Mouse (Mus musculus) Patski (cell line): ENCODE data around the gene Myzap. TPM values are rescaled to one million over a fixed set of nuclear protein-coding genes. Genes with fewer than 3 reads are reported as not detected.

Experiments
- ATAC-seq: fragments of 100-300 bp; one replicate; pipeline ENCODE4 v1.8.0; 2021
- CTCF ChIA-PET: fragments of 350-600 bp; sonication (Branson Sonifier 250); formaldehyde crosslinking; loops from one replicate; lab custom pipeline; 2022; ENCODE audit warnings: inconsistent platforms; lab: Charles Lee
- POLR2A ChIA-PET: fragments of 350-600 bp; sonication (Branson Sonifier 250); formaldehyde crosslinking; loops from one replicate; lab custom pipeline; 2022; ENCODE audit warnings: antibody characterized with exemption, inconsistent platforms; lab: Charles Lee
- DNase-seq: peaks from one replicate; pipeline ENCODE4 v3.0.0-alpha.2; 2011; ENCODE audit warnings: low read depth, low spot score
- H3K27me3 ChIP-seq: fragments of 371-371 bp; one replicate; pipeline ENCODE4 v1.5.1; 2021
- CTCF ChIP-seq: fragments of 100-300 bp; IDR thresholded peaks from one replicate; pipeline ENCODE4 v1.5.1; 2021
- in situ Hi-C: fragments of 300-500 bp; cut with MboI; formaldehyde crosslinking; loops from 3 replicates; pipeline ENCODE4 v1.11.1; 2018; ENCODE audit warnings: low pct_unique_long_range_greater_than_20kb, mixed read lengths
- polyA plus RNA-seq: library from polyadenylated mRNA; unstranded; gene quantifications from one replicate; pipeline ENCODE4 v1.2.3, GENCODE M21; 2021

Myzap gene
- polyA plus RNA-seq, 1 experiment from 2014 or later, result 0.71 TPM

- CTCF ChIA-PET, result no interaction called here
- DNase-seq, result no peak
- no peak for ATAC-seq
- in situ Hi-C loops, result no loop called here
- no peaks in the 10 kb centered on the region for H3K27me3 ChIP-seq
- TF ChIP-seq CTCF, result no peak
- POLR2A ChIA-PET, result no interaction called here
Measured at GRCm38 (mm10) chr9:71578896-71579564, 13.1 kb downstream of the Myzap start.

DNA sequence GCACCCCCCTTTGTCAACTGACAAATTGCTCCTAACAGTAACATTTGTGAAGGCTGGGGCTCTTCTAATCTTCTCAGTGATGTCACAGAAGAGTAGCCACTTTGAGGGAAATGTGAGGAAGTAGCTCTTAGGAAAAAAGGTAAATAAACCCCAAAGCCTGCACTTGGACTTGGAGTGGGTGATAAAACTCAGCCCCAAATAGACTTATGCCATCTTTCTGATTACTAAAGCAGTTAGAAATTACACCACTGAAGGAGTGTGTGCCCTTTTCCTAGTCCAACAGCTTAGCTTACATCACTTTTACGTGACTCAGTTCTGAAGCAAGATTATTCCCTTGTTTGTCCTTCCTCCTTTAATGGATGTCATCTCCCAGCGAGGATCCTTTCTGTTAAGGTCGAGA, 17.7 kb downstream of the Myzap start:
- POLR2A ChIA-PET, result interaction anchor here (0.7 kb wide), 1 partner anchor 324 kb away, joined by 3 read pairs; no protein-coding TSS in a partner anchor
- in situ Hi-C loops, result no loop called here
- no peak for ATAC-seq
- DNase-seq, result no peak
- H3K27me3 ChIP-seq, result no peaks in the 10 kb centered on the region
- TF ChIP-seq CTCF, result no peak
- CTCF ChIA-PET, result interaction anchor here (1.4 to 1.5 kb wide), 2 partner anchors 11 to 41 kb away, joined by 4 to 6 read pairs; no protein-coding TSS in a partner anchor

DNA sequence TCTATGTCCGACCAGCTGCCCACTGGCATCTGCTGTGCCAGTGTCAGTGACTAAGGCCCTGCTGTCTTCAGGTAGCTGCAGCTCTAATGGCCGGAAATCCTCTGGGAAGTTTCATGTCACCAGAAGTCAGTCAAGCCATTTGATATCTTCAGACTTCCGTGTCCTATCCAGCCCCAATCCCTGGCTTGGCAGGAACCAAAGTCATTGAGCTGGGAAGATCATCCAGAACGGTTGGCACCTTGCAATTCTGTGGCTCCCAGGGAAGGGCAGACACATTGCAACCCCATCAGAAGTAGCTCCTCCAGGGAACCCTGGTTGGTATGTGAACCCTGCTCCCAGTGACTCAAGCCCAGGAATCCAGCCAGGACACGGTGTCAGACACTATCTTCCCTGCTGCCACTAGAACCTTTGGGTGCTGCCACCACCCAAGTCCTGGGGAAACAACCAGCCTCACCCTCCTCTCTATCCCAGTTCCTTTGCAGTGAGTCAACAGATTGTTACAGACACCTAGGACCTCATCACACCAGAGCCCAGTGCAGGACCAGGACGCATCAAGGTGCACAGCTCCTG, 18.3 kb downstream of the Myzap start:
- in situ Hi-C loops, result no loop called here
- ATAC-seq (no peak), DNase-seq (no peak)
- no peak for TF ChIP-seq CTCF
- POLR2A ChIA-PET, result interaction anchor here (0.6 kb wide), 1 partner anchor 294 kb away, joined by 3 read pairs; no protein-coding TSS in a partner anchor
- no peaks in the 10 kb centered on the region for H3K27me3 ChIP-seq
- CTCF ChIA-PET, result interaction anchor here (1.4 to 1.5 kb wide), 2 partner anchors 12 to 42 kb away, joined by 4 to 6 read pairs; no protein-coding TSS in a partner anchor

DNA sequence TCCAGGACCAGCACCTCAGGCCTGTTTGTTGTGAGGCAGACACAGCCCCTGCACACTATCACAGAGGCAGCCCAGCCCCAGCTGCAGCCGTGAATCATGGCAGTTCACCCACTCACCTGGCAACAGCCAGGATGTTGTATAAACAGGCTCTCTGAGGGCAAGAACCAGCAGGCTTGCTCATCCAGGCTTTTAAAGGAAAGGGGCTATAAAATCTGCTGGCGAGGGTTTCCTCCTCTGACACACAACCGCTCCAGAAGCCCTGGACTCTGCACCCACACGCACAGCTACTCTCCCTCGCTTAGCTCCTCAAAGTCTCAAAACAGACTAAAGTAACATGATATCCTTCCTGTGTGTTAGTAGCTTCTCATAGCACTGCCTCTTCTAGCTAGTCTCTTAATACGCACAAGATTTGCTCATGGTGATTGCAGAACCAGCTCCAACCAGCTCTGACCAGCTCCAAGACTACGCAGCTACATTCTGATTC, 21.0 kb downstream of the Myzap start:
- no peaks in the 10 kb centered on the region for H3K27me3 ChIP-seq
- CTCF ChIA-PET, result no interaction called here
- TF ChIP-seq CTCF, result no peak
- ATAC-seq, result no peak
- DNase-seq, result no peak
- POLR2A ChIA-PET, result no interaction called here
- in situ Hi-C loops, result no loop called here

DNA sequence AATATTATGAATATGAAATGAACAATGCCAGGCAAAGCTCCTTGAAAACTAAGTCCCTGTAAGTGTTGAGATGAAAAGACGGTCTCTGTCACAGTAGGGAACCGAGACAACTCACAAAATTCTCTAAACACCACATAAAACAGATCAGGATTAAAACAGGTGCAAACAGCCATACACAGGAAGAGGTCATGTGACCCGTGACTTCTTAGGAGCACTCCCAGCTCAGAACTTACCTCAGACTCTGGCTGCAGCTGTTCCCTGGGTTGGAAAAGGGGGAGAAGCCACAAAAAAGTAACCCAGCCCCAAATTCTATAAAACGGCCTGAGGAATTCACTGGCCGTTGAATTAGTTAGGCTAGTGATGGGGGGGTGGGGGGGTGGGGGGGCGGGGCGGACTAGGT, 22.0 kb downstream of the Myzap start:
- in situ Hi-C loops, result no loop called here
- ChIA-PET POLR2A (no interaction called here), CTCF (interaction anchor here (1.0 kb wide), 2 partner anchors 30 to 53 kb away, joined by 3 read pairs; no protein-coding TSS in a partner anchor)
- TF ChIP-seq CTCF, result no peak
- DNase-seq (no peak), ATAC-seq (no peak)
- H3K27me3 ChIP-seq, result no peaks in the 10 kb centered on the region

DNA sequence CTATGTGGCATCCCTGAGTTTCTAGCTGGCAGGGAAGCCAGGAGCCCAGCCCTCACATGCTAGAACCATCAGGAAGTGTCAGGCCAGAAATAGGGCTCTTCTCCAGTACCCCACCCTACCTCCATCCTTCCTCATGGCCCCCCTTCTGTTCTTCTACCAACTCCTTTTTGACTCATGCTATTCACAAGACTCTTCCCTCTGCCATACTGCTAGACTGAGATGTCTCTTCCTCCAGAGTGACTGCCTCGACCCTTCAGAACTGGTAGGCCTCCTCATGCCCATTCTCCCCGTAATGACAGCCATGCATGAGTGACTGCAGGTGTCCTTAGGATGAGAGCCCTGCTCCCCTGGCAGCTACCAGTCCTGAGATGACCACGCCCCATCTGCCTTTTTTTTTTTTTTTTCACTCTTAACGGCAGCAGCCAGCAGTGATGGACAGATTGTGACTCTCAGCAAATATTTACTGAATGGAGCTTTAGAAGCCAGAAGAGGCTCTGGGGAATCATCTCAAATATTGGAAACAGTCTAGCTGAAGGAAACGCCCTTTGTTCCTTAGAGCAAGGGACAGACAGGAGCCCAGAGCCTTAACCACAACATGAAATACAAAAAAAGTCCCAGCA, 23.7 kb downstream of the Myzap start:
- ChIA-PET CTCF (no interaction called here), POLR2A (no interaction called here)
- no peak for DNase-seq
- in situ Hi-C loops, result no loop called here
- no peak for ATAC-seq
- no peaks in the 10 kb centered on the region for H3K27me3 ChIP-seq
- TF ChIP-seq CTCF, result no peak

DNA sequence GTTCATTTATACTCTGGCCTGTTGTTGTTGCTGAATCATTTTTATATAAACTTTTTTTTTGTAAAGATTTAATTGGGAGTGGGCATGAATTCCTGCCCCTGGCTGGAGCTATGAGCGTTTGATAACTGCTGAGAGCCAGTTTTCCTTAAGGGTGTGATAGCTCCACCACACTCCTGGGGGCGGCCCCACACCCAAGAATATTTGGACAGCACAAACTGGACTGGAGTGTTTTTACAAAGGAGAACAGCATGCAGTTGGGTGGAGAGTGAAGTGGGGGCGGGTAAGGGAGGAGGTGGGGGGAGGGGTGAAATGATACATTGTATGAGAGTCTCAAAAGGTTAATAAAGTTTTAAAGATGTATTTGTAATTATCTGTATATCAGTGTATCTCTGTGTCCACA, 24.8 kb downstream of the Myzap start:
- in situ Hi-C loops, result no loop called here
- no peak for TF ChIP-seq CTCF
- ATAC-seq (no peak), DNase-seq (no peak)
- CTCF ChIA-PET, result interaction anchor here (0.7 kb wide), 1 partner anchor 46 kb away, joined by 3 read pairs; no protein-coding TSS in a partner anchor
- POLR2A ChIA-PET, result no interaction called here
- H3K27me3 ChIP-seq, result no peaks in the 10 kb centered on the region

DNA sequence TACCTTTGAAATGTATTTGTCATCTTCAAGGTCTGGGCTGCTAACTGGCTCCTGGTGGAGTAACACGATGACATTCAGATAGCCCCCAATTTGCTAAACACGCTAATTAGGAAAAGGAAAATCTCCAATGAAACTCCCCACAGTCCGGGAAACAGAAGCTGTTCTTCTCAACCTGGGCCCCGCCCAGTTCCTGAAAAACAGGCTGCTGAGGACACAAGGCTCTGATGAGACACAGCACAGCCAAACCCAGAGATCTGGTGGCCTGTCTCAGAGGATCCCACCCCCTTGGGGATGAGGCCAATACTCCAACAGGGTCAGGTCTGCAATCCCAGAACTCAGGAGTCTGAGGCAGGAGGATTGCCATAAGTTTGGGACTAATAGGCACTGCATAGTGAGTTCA, 25.4 kb downstream of the Myzap start:
- DNase-seq (no peak), ATAC-seq (no peak)
- in situ Hi-C loops, result no loop called here
- TF ChIP-seq CTCF, result no peak
- POLR2A ChIA-PET, result no interaction called here
- CTCF ChIA-PET, result interaction anchor here (0.7 kb wide), 1 partner anchor 47 kb away, joined by 3 read pairs; no protein-coding TSS in a partner anchor
- H3K27me3 ChIP-seq, result no peaks in the 10 kb centered on the region

DNA sequence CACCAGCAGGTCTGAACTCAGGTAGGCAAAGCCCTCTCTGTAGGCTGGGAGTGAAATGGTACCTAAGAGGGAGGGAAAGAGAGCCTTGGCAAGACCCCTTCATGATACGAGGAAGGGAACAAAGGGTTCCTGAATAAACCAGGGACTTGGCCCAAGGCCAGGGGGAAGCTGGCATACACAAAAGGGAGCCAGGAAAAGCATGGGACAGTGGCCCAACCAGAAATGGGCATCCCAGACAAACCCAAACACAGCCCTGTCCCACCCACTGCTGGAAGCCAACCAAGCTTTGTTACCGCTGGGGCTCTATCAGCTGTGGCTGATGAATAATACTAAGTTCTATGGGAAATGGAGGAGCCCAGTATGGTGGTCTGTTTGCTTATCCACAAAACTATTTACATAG, 34.4 kb downstream of the Myzap start:
- CTCF ChIA-PET, result interaction anchor here (1.1 to 1.4 kb wide), 2 partner anchors 24 to 59 kb away, joined by 3 read pairs; no protein-coding TSS in a partner anchor
- POLR2A ChIA-PET, result no interaction called here
- ATAC-seq (no peak), DNase-seq (no peak)
- H3K27me3 ChIP-seq, result no peaks in the 10 kb centered on the region
- in situ Hi-C loops, result no loop called here
- no peak for TF ChIP-seq CTCF

- ATAC-seq, result no peak
- peak; percentile 20 for TF ChIP-seq CTCF
- no peak for DNase-seq
- H3K27me3 ChIP-seq, result no peaks in the 10 kb centered on the region
- ChIA-PET CTCF (interaction anchor here (1.3 to 2.0 kb wide), 3 partner anchors 10 to 343 kb away, joined by 3 to 10 read pairs (median 5); no protein-coding TSS in a partner anchor), POLR2A (no interaction called here)
- in situ Hi-C loops, result no loop called here
Measured at GRCm38 (mm10) chr9:71554001-71554400, 38.2 kb downstream of the Myzap start.
